Mouse (Mus musculus): ENCODE data around the gene Fibin. TPM values are rescaled to one million over a fixed set of nuclear protein-coding genes. Genes with fewer than 3 reads are reported as not detected.

Fibin gene
- 2.8 and 3.1 TPM in 2 replicates for polyA plus RNA-seq (2015; fragmentation: Nextera tagmentation; extraction: Ambion mirVana)

GRCm38 (mm10) chr2:110362432-110363283 lies at the start of gene Fibin:
Gene Fibin, minus strand, starts transcription at chr2:110363183.
- Histone ChIP-seq H3K4me3 (peak within 1 kb of the TSS; percentile 41), H3K36me3 (replicated peaks) (no peaks in the 10 kb centered on the region), H3K27ac (peak within 1 kb of the TSS; percentile 2; the same call in 1 of the 2 replicates), H3K4me1 (peaks cover 9% of the 10 kb centered on the region; the same call in 1 of the 2 replicates), H3K9me3 (no peaks in the 10 kb centered on the region), H3K4me2 (peak within 1 kb of the TSS; percentile 59), H3K9ac (peak within 1 kb of the TSS; percentile 36), H3K27me3 (replicated peaks) (no peaks in the 10 kb centered on the region)
- WGBS = 2% methylated on average over 33 of the region's 33 CpGs
- peak; percentile 92 for ATAC-seq (replicated peaks)

- Histone ChIP-seq H3K27ac (no peak overlapping the region), H3K36me3 (replicated peaks) (no peaks in the 10 kb centered on the region), H3K9me3 (no peaks in the 10 kb centered on the region), H3K4me3 (no peak overlapping the region), H3K4me1 (no peaks in the 10 kb centered on the region), H3K27me3 (replicated peaks) (no peaks in the 10 kb centered on the region), H3K4me2 (no peak overlapping the region), H3K9ac (no peak overlapping the region)
- WGBS = 89% methylated on average over 3 of the region's 3 CpGs
- no peak for ATAC-seq (replicated peaks)
Observed at GRCm38 (mm10) chr2:110411428-110411827, 48.4 kb upstream of the Fibin start.

- H3K4me2 ChIP-seq = no peak overlapping the region
- H3K27ac ChIP-seq = no peak overlapping the region
- no peak overlapping the region for H3K4me3 ChIP-seq
- no peaks in the 10 kb centered on the region for H3K4me1 ChIP-seq
- no peak for ATAC-seq (replicated peaks)
- H3K9ac ChIP-seq = no peak overlapping the region
- H3K36me3 ChIP-seq (replicated peaks) = no peaks in the 10 kb centered on the region
- H3K27me3 ChIP-seq (replicated peaks) = no peaks in the 10 kb centered on the region
- H3K9me3 ChIP-seq = no peaks in the 10 kb centered on the region
Observed at GRCm38 (mm10) chr2:110408757-110409156, 45.8 kb upstream of the Fibin start.

- Histone ChIP-seq H3K4me3 (no peak overlapping the region), H3K36me3 (replicated peaks) (no peaks in the 10 kb centered on the region), H3K27ac (no peak overlapping the region), H3K27me3 (replicated peaks) (no peaks in the 10 kb centered on the region), H3K4me2 (no peak overlapping the region), H3K4me1 (no peaks in the 10 kb centered on the region), H3K9ac (no peak overlapping the region), H3K9me3 (no peaks in the 10 kb centered on the region)
- no peak for ATAC-seq (replicated peaks)
- 80% methylated on average over 4 of the region's 4 CpGs for WGBS
Observed at GRCm38 (mm10) chr2:110392714-110393336, 29.8 kb upstream of the Fibin start.

GRCm38 (mm10) chr2:110390736-110391409 lies 27.9 kb upstream of the Fibin start:
- WGBS = 81% methylated on average over 5 of the region's 5 CpGs
- no peak overlapping the region for H3K4me2 ChIP-seq
- H3K9me3 ChIP-seq = no peaks in the 10 kb centered on the region
- H3K9ac ChIP-seq = no peak overlapping the region
- H3K27me3 ChIP-seq (replicated peaks) = no peaks in the 10 kb centered on the region
- no peaks in the 10 kb centered on the region for H3K4me1 ChIP-seq
- no peak overlapping the region for H3K4me3 ChIP-seq
- ATAC-seq (replicated peaks) = no peak
- H3K36me3 ChIP-seq (replicated peaks) = no peaks in the 10 kb centered on the region
- no peak overlapping the region for H3K27ac ChIP-seq

- Histone ChIP-seq H3K36me3 (replicated peaks) (no peaks in the 10 kb centered on the region), H3K4me1 (no peaks in the 10 kb centered on the region), H3K27me3 (replicated peaks) (no peaks in the 10 kb centered on the region), H3K27ac (no peak overlapping the region), H3K9ac (no peak overlapping the region), H3K4me2 (no peak overlapping the region), H3K4me3 (no peak overlapping the region), H3K9me3 (no peaks in the 10 kb centered on the region)
- no peak for ATAC-seq (replicated peaks)
- 87% methylated on average over 2 of the region's 2 CpGs for WGBS
Observed at GRCm38 (mm10) chr2:110379811-110380210, 16.8 kb upstream of the Fibin start.

- WGBS = 93% methylated on average over 1 of the region's 1 CpGs
- Histone ChIP-seq H3K4me3 (no peak overlapping the region), H3K27ac (no peak overlapping the region), H3K27me3 (replicated peaks) (no peaks in the 10 kb centered on the region), H3K4me1 (no peaks in the 10 kb centered on the region), H3K9me3 (no peaks in the 10 kb centered on the region), H3K9ac (no peak overlapping the region), H3K4me2 (no peak overlapping the region), H3K36me3 (replicated peaks) (no peaks in the 10 kb centered on the region)
- ATAC-seq (replicated peaks) = no peak
Observed at GRCm38 (mm10) chr2:110376660-110377059, 13.7 kb upstream of the Fibin start.

- Histone ChIP-seq H3K9ac (no peak overlapping the region), H3K4me1 (no peaks in the 10 kb centered on the region), H3K4me3 (no peak overlapping the region), H3K4me2 (no peak overlapping the region), H3K36me3 (replicated peaks) (no peaks in the 10 kb centered on the region), H3K27me3 (replicated peaks) (no peaks in the 10 kb centered on the region), H3K27ac (no peak overlapping the region), H3K9me3 (no peaks in the 10 kb centered on the region)
- ATAC-seq (replicated peaks) = no peak
- 98% methylated on average over 1 of the region's 1 CpGs for WGBS
Observed at GRCm38 (mm10) chr2:110375475-110375874, 12.5 kb upstream of the Fibin start.

GRCm38 (mm10) chr2:110373186-110373585 lies 10.2 kb upstream of the Fibin start:
- H3K9me3 ChIP-seq = no peaks in the 10 kb centered on the region
- H3K27me3 ChIP-seq (replicated peaks) = no peaks in the 10 kb centered on the region
- no peak overlapping the region for H3K4me2 ChIP-seq
- H3K4me1 ChIP-seq = no peaks in the 10 kb centered on the region
- no peak overlapping the region for H3K4me3 ChIP-seq
- WGBS = 27% methylated on average over 2 of the region's 2 CpGs
- H3K36me3 ChIP-seq (replicated peaks) = no peaks in the 10 kb centered on the region
- no peak overlapping the region for H3K9ac ChIP-seq
- no peak overlapping the region for H3K27ac ChIP-seq
- ATAC-seq (replicated peaks) = no peak

- ATAC-seq (replicated peaks) = no peak
- Histone ChIP-seq H3K9me3 (no peaks in the 10 kb centered on the region), H3K4me3 (no peak overlapping the region), H3K9ac (no peak overlapping the region), H3K27me3 (replicated peaks) (no peaks in the 10 kb centered on the region), H3K36me3 (replicated peaks) (no peaks in the 10 kb centered on the region), H3K27ac (no peak overlapping the region), H3K4me2 (no peak overlapping the region), H3K4me1 (peaks cover 6% of the 10 kb centered on the region; the same call in 1 of the 2 replicates)
- 84% methylated on average over 1 of the region's 1 CpGs for WGBS
Observed at GRCm38 (mm10) chr2:110367382-110367887, 4.5 kb upstream of the Fibin start.

- no peaks in the 10 kb centered on the region for H3K9me3 ChIP-seq
- H3K36me3 ChIP-seq (replicated peaks) = no peaks in the 10 kb centered on the region
Observed at GRCm38 (mm10) chr2:110365401-110365800, 2.4 kb upstream of the Fibin start.

GRCm38 (mm10) chr2:110363855-110364254 lies 872 bp upstream of the Fibin start:
- H3K36me3 ChIP-seq (replicated peaks) = no peaks in the 10 kb centered on the region
- ATAC-seq (replicated peaks) = no peak
- WGBS = 85% methylated on average over 3 of the region's 3 CpGs
- H3K27ac ChIP-seq = no peak overlapping the region
- H3K9me3 ChIP-seq = no peaks in the 10 kb centered on the region
- H3K27me3 ChIP-seq (replicated peaks) = no peaks in the 10 kb centered on the region
- no peak overlapping the region for H3K4me2 ChIP-seq
- H3K4me1 ChIP-seq = peaks cover 9% of the 10 kb centered on the region; the same call in 1 of the 2 replicates
- no peak overlapping the region for H3K4me3 ChIP-seq
- H3K9ac ChIP-seq = no peak overlapping the region

More at GRCm38 (mm10) chr2:110365401-110365800, 2.4 kb upstream of the Fibin start:
- no peaks in the 10 kb centered on the region for H3K27me3 ChIP-seq (replicated peaks)
- no peak overlapping the region for H3K4me3 ChIP-seq
- no peak for ATAC-seq (replicated peaks)
- no peak overlapping the region for H3K4me2 ChIP-seq
- H3K9ac ChIP-seq = no peak overlapping the region
- H3K4me1 ChIP-seq = peaks cover 9% of the 10 kb centered on the region; the same call in 1 of the 2 replicates
- H3K27ac ChIP-seq = no peak overlapping the region

Data from midbrain, embryonic 15.5 days (tissue).